Mouse (Mus musculus): ENCODE measurements at regions not wholly inside any gene's neighbourhood (a gene's known extent, or its start where the extent isn't known, plus 50 kb on each side); places are given as distances from the start of the nearest gene placed in this dataset.
"Not testable (repeated sequence)": the region's sequence is repeated elsewhere in the genome, so short reads cannot be mapped to it uniquely, and the experiment has no call there.

DNA sequence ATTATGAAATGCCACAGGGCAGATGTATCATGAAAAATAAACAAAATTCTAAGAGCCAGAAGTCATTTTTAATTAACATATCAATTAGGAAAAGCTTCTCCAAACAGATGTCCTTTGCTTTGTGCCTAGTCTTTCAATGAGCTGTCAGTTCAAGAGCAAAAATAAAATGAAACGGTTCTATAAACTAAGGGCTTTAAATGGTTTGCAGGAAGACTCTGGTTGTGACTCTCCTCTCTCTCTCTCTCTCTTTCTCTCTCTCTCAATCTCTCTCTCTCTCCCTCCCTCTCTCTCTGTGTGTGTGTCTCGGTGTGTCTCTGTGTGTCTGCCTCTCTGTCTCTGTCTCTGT, 808.9 kb upstream of the Gm12353 start:
- peak; percentile 71; the same call in 1 of the 2 replicates for ATAC-seq (ENCODE audit: insufficient read depth, low FRiP score)
- WGBS: 54% methylated on average over 2 of the region's 2 CpGs

GRCm38 (mm10) chr4:18803109-18803508, 802.1 kb upstream of the Gm12353 start:
- not testable (repeated sequence) for H3K9me3 ChIP-seq (replicated peaks; ENCODE audit: control insufficient read depth, low read length); H3K9ac ChIP-seq (ENCODE audit: low read length); H3K4me2 ChIP-seq (ENCODE audit: low read depth, low read length); H3K27me3 ChIP-seq (ENCODE audit: control insufficient read depth, insufficient read depth, low read length); H3K36me3 ChIP-seq (ENCODE audit: control insufficient read depth, insufficient read depth, low read length); H3K27ac ChIP-seq (ENCODE audit: low read length); H3K4me3 ChIP-seq (replicated peaks; ENCODE audit: low read length); H3K4me1 ChIP-seq (ENCODE audit: control insufficient read depth, insufficient read depth, low read length); ATAC-seq (ENCODE audit: insufficient read depth, low FRiP score)
- WGBS: 93% methylated on average over 5 of the region's 5 CpGs

More for the DNA sequence above, 808.9 kb upstream of the Gm12353 start:
- Histone ChIP-seq H3K27me3 (ENCODE audit: control insufficient read depth, insufficient read depth, low read length) (no peaks in the 10 kb centered on the region), H3K4me2 (ENCODE audit: low read depth, low read length) (no peak overlapping the region), H3K9me3 (replicated peaks; ENCODE audit: control insufficient read depth, low read length) (no peaks in the 10 kb centered on the region), H3K4me3 (replicated peaks; ENCODE audit: low read length) (no peak overlapping the region), H3K27ac (ENCODE audit: low read length) (no peak overlapping the region), H3K36me3 (ENCODE audit: control insufficient read depth, insufficient read depth, low read length) (no peaks in the 10 kb centered on the region), H3K9ac (ENCODE audit: low read length) (no peak overlapping the region), H3K4me1 (ENCODE audit: control insufficient read depth, insufficient read depth, low read length) (no peaks in the 10 kb centered on the region)

Measured in stomach, embryonic 16.5 days (tissue).